Mouse (Mus musculus) MEL (cell line): ENCODE results near the gene Lamc3. TPM values are rescaled to one million over a fixed set of nuclear protein-coding genes. Genes with fewer than 3 reads are reported as not detected.
A peak's percentile ranks its signal among the peaks of the same experiment; 100 is the strongest.

Experiments used
- DNase-seq: peaks from one replicate; pipeline ENCODE4 v3.0.0; 2011; ENCODE audit warnings: low read depth, low spot score
- H3K27ac ChIP-seq: 2 replicates; pipeline ENCODE4 v1.5.1; 2012; ENCODE audit warnings: low read depth, mild to moderate bottlenecking, control low read depth, low read length, moderate library complexity; ENCODE audit not compliant: control insufficient read depth
- H3K27me3 ChIP-seq, 2 experiments: fragments of 150-350 bp in 1 of 2; sonication (generic) in 1 of 2; 2 replicates each; pipeline ENCODE4 v1.6.1; 2012; ENCODE audit warnings: low read length in 2 of 2, mild to moderate bottlenecking in 2 of 2, improper control_type of control experiment in 1 of 2, moderate library complexity in 1 of 2; ENCODE audit not compliant: insufficient read depth in 2 of 2, control insufficient read depth in 1 of 2
- H3K36me3 ChIP-seq, 2 experiments: 2 replicates each; pipeline ENCODE4 v1.6.1; 2012 to 2014; ENCODE audit warnings: low read length in 2 of 2, improper control_type of control experiment in 1 of 2, inconsistent platforms in 1 of 2, mild to moderate bottlenecking in 1 of 2; ENCODE audit not compliant: insufficient read depth in 2 of 2, control insufficient read depth in 1 of 2
- H3K4me1 ChIP-seq, 2 experiments: fragments of 150-350 bp in 1 of 2; sonication (generic) in 1 of 2; 2 replicates each; pipeline ENCODE4 v1.6.1; 2012; ENCODE audit warnings: low read length in 2 of 2, improper control_type of control experiment in 1 of 2, mild to moderate bottlenecking in 1 of 2; ENCODE audit not compliant: insufficient read depth in 2 of 2, control insufficient read depth in 1 of 2
- H3K4me3 ChIP-seq, 2 experiments: fragments of 150-350 bp in 1 of 2; sonication (generic) in 1 of 2; 2 replicates each; pipeline ENCODE4 v1.5.1; 2012; ENCODE audit warnings: low read depth in 2 of 2, low read length in 2 of 2, mild to moderate bottlenecking in 2 of 2, moderate library complexity in 2 of 2, control low read depth in 1 of 2, improper control_type of control experiment in 1 of 2; ENCODE audit not compliant: control insufficient read depth in 1 of 2, insufficient read depth in 1 of 2
- H3K79me2 ChIP-seq: 2 replicates; pipeline ENCODE4 v1.6.1; 2012; ENCODE audit warnings: mild to moderate bottlenecking, low read length, moderate library complexity; ENCODE audit not compliant: control insufficient read depth, poor library complexity, insufficient read depth
- H3K9ac ChIP-seq: 2 replicates; pipeline ENCODE4 v1.6.1; 2012; ENCODE audit warnings: low read depth, mild to moderate bottlenecking, control low read depth, low read length, moderate library complexity; ENCODE audit not compliant: control insufficient read depth, poor library complexity, severe bottlenecking
- H3K9me3 ChIP-seq: fragments of 150-350 bp; sonication (generic); replicated peaks from 2 replicates; pipeline ENCODE4 v1.6.1; 2012; ENCODE audit warnings: mild to moderate bottlenecking, low read length, improper control_type of control experiment, moderate library complexity; ENCODE audit not compliant: insufficient read depth
- BHLHE40 ChIP-seq: IDR thresholded peaks from 2 replicates; pipeline ENCODE4 v1.6.1; 2012; ENCODE audit warnings: low read depth, mild to moderate bottlenecking, inconsistent platforms, low read length, improper control_type of control experiment, borderline replicate concordance
- CHD2 ChIP-seq: IDR thresholded peaks from 2 replicates; pipeline ENCODE4 v1.6.1; 2011; ENCODE audit warnings: low read length, improper control_type of control experiment
- CTCF ChIP-seq, 3 experiments: IDR thresholded peaks in 2 of 3; conservative IDR thresholded peaks in 1 of 3; 2 replicates each; pipeline ENCODE4 v1.5.1; 2011 to 2012; ENCODE audit warnings: low read length in 3 of 3, low read depth in 2 of 3, mild to moderate bottlenecking in 2 of 3, improper control_type of control experiment in 1 of 3, inconsistent platforms in 1 of 3, mixed read lengths in 1 of 3, moderate library complexity in 1 of 3; ENCODE audit not compliant: control insufficient read depth in 1 of 3, insufficient read depth in 1 of 3, poor library complexity in 1 of 3, severe bottlenecking in 1 of 3
- E2F4 ChIP-seq: IDR thresholded peaks from 2 replicates; pipeline ENCODE4 v1.6.1; 2011; ENCODE audit warnings: low read depth, low read length, improper control_type of control experiment, borderline replicate concordance
- EP300 ChIP-seq, 2 experiments: IDR thresholded peaks; 2 replicates each; pipeline ENCODE4 v1.6.1; 2011; ENCODE audit warnings: improper control_type of control experiment in 2 of 2, low read length in 2 of 2, low read depth in 1 of 2, mild to moderate bottlenecking in 1 of 2
- HCFC1 ChIP-seq: IDR thresholded peaks from 2 replicates; pipeline ENCODE4 v1.6.1; 2012; ENCODE audit warnings: low read depth, mild to moderate bottlenecking, inconsistent platforms, low read length, improper control_type of control experiment, moderate library complexity
- JUND ChIP-seq: IDR thresholded peaks from 2 replicates; pipeline ENCODE4 v1.6.1; 2011; ENCODE audit warnings: low read depth, mild to moderate bottlenecking, improper control_type of control experiment, low read length
- KAT2A ChIP-seq: conservative IDR thresholded peaks from 2 replicates; pipeline ENCODE4 v1.6.1; 2012; ENCODE audit warnings: low read depth, low read length, improper control_type of control experiment, inconsistent platforms
- MAFK ChIP-seq: IDR thresholded peaks from 2 replicates; pipeline ENCODE4 v1.6.1; 2011; ENCODE audit warnings: low read depth, mild to moderate bottlenecking, low read length, improper control_type of control experiment, borderline replicate concordance
- MAX ChIP-seq: IDR thresholded peaks from 2 replicates; pipeline ENCODE4 v1.6.1; 2011; ENCODE audit warnings: low read length, improper control_type of control experiment
- MAZ ChIP-seq: IDR thresholded peaks from 2 replicates; pipeline ENCODE4 v1.6.1; 2012; ENCODE audit warnings: low read depth, mild to moderate bottlenecking, inconsistent platforms, low read length, improper control_type of control experiment
- MEF2A ChIP-seq: IDR thresholded peaks from 2 replicates; pipeline ENCODE4 v1.6.1; 2014; ENCODE audit warnings: low read depth, mild to moderate bottlenecking, inconsistent platforms, low read length, improper control_type of control experiment; ENCODE audit not compliant: poor library complexity, insufficient replicate concordance, severe bottlenecking; ENCODE audit errors: extremely low read depth
- MXI1 ChIP-seq: IDR thresholded peaks from 2 replicates; pipeline ENCODE4 v1.6.1; 2011; ENCODE audit warnings: mild to moderate bottlenecking, low read depth, low read length, improper control_type of control experiment
- MYC ChIP-seq: IDR thresholded peaks from 2 replicates; pipeline ENCODE4 v1.6.1; 2011; ENCODE audit warnings: low read depth, mild to moderate bottlenecking, low read length, improper control_type of control experiment, moderate library complexity
- NRF1 ChIP-seq: IDR thresholded peaks from 2 replicates; pipeline ENCODE4 v1.6.1; 2014; ENCODE audit warnings: low read depth, mild to moderate bottlenecking, inconsistent platforms, low read length, improper control_type of control experiment, moderate library complexity; ENCODE audit not compliant: poor library complexity, insufficient read depth, severe bottlenecking
- POLR2A ChIP-seq, 2 experiments: IDR thresholded peaks; 2 replicates each; pipeline ENCODE4 v1.6.1; 2011 to 2012; ENCODE audit warnings: low read length in 2 of 2, mild to moderate bottlenecking in 2 of 2, control low read depth in 1 of 2, improper control_type of control experiment in 1 of 2, low read depth in 1 of 2, moderate library complexity in 1 of 2; ENCODE audit not compliant: control insufficient read depth in 1 of 2, insufficient read depth in 1 of 2, poor library complexity in 1 of 2
- POLR2AphosphoS2 ChIP-seq: IDR thresholded peaks from 2 replicates; pipeline ENCODE4 v1.6.1; 2011; ENCODE audit warnings: low read length, improper control_type of control experiment
- POLR2AphosphoS5 ChIP-seq: IDR thresholded peaks from 2 replicates; pipeline ENCODE4 v1.6.1; 2012; ENCODE audit warnings: low read depth, borderline replicate concordance, mild to moderate bottlenecking, inconsistent platforms, low read length, moderate library complexity, mixed read lengths
- RAD21 ChIP-seq: IDR thresholded peaks from 2 replicates; pipeline ENCODE4 v1.6.1; 2011; ENCODE audit warnings: mild to moderate bottlenecking, low read depth, low read length, improper control_type of control experiment
- RCOR1 ChIP-seq: IDR thresholded peaks from 2 replicates; pipeline ENCODE4 v1.6.1; 2012; ENCODE audit warnings: low read depth, mild to moderate bottlenecking, inconsistent platforms, low read length, improper control_type of control experiment
- SIN3A ChIP-seq: IDR thresholded peaks from 2 replicates; pipeline ENCODE4 v1.6.1; 2012; ENCODE audit warnings: low read length, improper control_type of control experiment, inconsistent platforms
- SMC3 ChIP-seq: IDR thresholded peaks from 2 replicates; pipeline ENCODE4 v1.6.1; 2011; ENCODE audit warnings: low read depth, low read length, improper control_type of control experiment
- TBP ChIP-seq: IDR thresholded peaks from 2 replicates; pipeline ENCODE4 v1.8.0; 2011; ENCODE audit warnings: low read depth, low read length, improper control_type of control experiment
- USF1 ChIP-seq: IDR thresholded peaks from 2 replicates; pipeline ENCODE4 v1.6.1; 2014; ENCODE audit warnings: low read depth, mild to moderate bottlenecking, inconsistent platforms, low read length, improper control_type of control experiment, moderate library complexity
- ZC3H11A ChIP-seq: IDR thresholded peaks from 2 replicates; pipeline ENCODE4 v1.6.1; 2012; ENCODE audit warnings: low read depth, mild to moderate bottlenecking, inconsistent platforms, low read length, improper control_type of control experiment
- ZMIZ1 ChIP-seq: IDR thresholded peaks from 2 replicates; pipeline ENCODE4 v1.6.1; 2012; ENCODE audit warnings: low read depth, mild to moderate bottlenecking, inconsistent platforms, low read length, improper control_type of control experiment, moderate library complexity
- ZNF384 ChIP-seq: IDR thresholded peaks from 2 replicates; pipeline ENCODE4 v1.6.1; 2012; ENCODE audit warnings: low read depth, mild to moderate bottlenecking, inconsistent platforms, low read length, improper control_type of control experiment
- polyA plus RNA-seq, 2 experiments: library from polyadenylated mRNA; stranded (reverse) in 1 of 2; unstranded in 1 of 2; fragments of >175 nt in 1 of 2; fragments of >200 nt in 1 of 2; gene quantifications; 2 replicates each; pipeline versions ENCODE4 v1.2.1 to v1.2.4; 2012; ENCODE audit warnings: low replicate concordance in 2 of 2, low read depth in 1 of 2; ENCODE audit not compliant: insufficient read length in 2 of 2, insufficient read depth in 1 of 2, missing spikeins in 1 of 2
- total RNA-seq: library from RNA; depleted of rRNA; stranded (reverse); fragments of 300-350 nt; gene quantifications from 2 replicates; pipeline ENCODE4 v1.2.3, GENCODE M21; 2012

Lamc3 gene
- total and polyA plus RNA-seq, 3 experiments = not detected

GRCm38 (mm10) chr2:31974809-31975371, 87.8 kb downstream of the Lamc3 start:
- H3K4me1 ChIP-seq = peaks cover 0 to 8% of the 10 kb centered on the region in 2 experiments; a peak in 2 of 4 replicates
- no peaks in the 10 kb centered on the region for H3K9me3 ChIP-seq
- peaks cover 20% of the 10 kb centered on the region for H3K79me2 ChIP-seq
- peak overlapping the region; percentile 24 for H3K27ac ChIP-seq
- H3K36me3 ChIP-seq = peaks cover 10 to 15% of the 10 kb centered on the region in 2 experiments
- peak overlapping the region; percentile 92 to 96 for H3K4me3 ChIP-seq
- DNase-seq = peak; percentile 62
- peaks cover 0 to 2% of the 10 kb centered on the region in 2 experiments; a peak in 2 of 4 replicates for H3K27me3 ChIP-seq
- H3K9ac ChIP-seq = peak overlapping the region; percentile 77
- TF ChIP-seq RAD21 = no peak
- TF ChIP-seq MEF2A = no peak
- TF ChIP-seq MYC = peak; percentile 54
- TF ChIP-seq POLR2A (IDR thresholded peaks at IDR 0.05; ENCODE audit: control insufficient read depth in 1 of 2, insufficient read depth in 1 of 2, low read depth in 1 of 2, low read length in 2 of 2, poor library complexity in 1 of 2) = peak in 1 of 2 experiments; percentile 13; a peak in 1 of 4 replicates
- no peak for TF ChIP-seq EP300 (IDR thresholded peaks at IDR 0.05; ENCODE audit: low read depth in 1 of 2, low read length in 2 of 2)
- no peak for TF ChIP-seq POLR2AphosphoS5
- peak; percentile 53 for TF ChIP-seq MAX
- no peak for TF ChIP-seq ZNF384
- TF ChIP-seq TBP = 0 out of 2 replicates have a peak, but pooled peaks have one; percentile 42
- no peak for TF ChIP-seq E2F4
- no peak for TF ChIP-seq MAZ
- peak; percentile 70 for TF ChIP-seq USF1
- no peak for TF ChIP-seq MAFK
- TF ChIP-seq SIN3A = 0 out of 2 replicates have a peak, but pooled peaks have one; percentile 5
- TF ChIP-seq MXI1 = no peak; the same call in 1 of the 2 replicates
- TF ChIP-seq CTCF (IDR thresholded peaks at IDR 0.05 in 2 of 3, conservative IDR thresholded peaks at IDR 0.05 in 1 of 3; ENCODE audit: control insufficient read depth in 1 of 3, insufficient read depth in 1 of 3, low read depth in 2 of 3, low read length in 3 of 3, poor library complexity in 1 of 3, severe bottlenecking in 1 of 3) = no peak

GRCm38 (mm10) chr2:31987774-31988173, 100.7 kb downstream of the Lamc3 start:
- no peak overlapping the region for H3K9ac ChIP-seq
- TF ChIP-seq MEF2A = no peak
- no peak for TF ChIP-seq POLR2AphosphoS2
- TF ChIP-seq ZC3H11A = no peak
- TF ChIP-seq ZNF384 = no peak
- TF ChIP-seq POLR2A (IDR thresholded peaks at IDR 0.05; ENCODE audit: control insufficient read depth in 1 of 2, insufficient read depth in 1 of 2, low read depth in 1 of 2, low read length in 2 of 2, poor library complexity in 1 of 2) = no peak
- TF ChIP-seq RAD21 = no peak
- no peak for TF ChIP-seq KAT2A
- no peak for TF ChIP-seq MAFK
- TF ChIP-seq E2F4 = no peak
- no peak for TF ChIP-seq RCOR1
- TF ChIP-seq MAZ = no peak
- no peak for TF ChIP-seq SMC3
- no peak for TF ChIP-seq MXI1
- no peak for TF ChIP-seq EP300 (IDR thresholded peaks at IDR 0.05; ENCODE audit: low read depth in 1 of 2, low read length in 2 of 2)
- TF ChIP-seq ZMIZ1 = no peak
- no peak for TF ChIP-seq HCFC1
- TF ChIP-seq NRF1 = no peak
- TF ChIP-seq JUND = no peak
- no peak for TF ChIP-seq CHD2
- TF ChIP-seq BHLHE40 = no peak
- TF ChIP-seq, all 39 proteins: peak for 0
- no peaks in the 10 kb centered on the region for H3K27me3 ChIP-seq
- H3K4me3 ChIP-seq = no peak overlapping the region
- DNase-seq = no peak
- no peaks in the 10 kb centered on the region for H3K79me2 ChIP-seq
- no peaks in the 10 kb centered on the region for H3K4me1 ChIP-seq
- H3K9me3 ChIP-seq = no peaks in the 10 kb centered on the region
- no peak overlapping the region for H3K27ac ChIP-seq
- H3K36me3 ChIP-seq = peaks cover 0 to 44% of the 10 kb centered on the region in 2 experiments; a peak in 2 of 4 replicates
